Mouse (Mus musculus) hindbrain, embryonic 12.5 days (tissue): ENCODE measurements around the gene Tex2. TPM values are rescaled to one million over a fixed set of nuclear protein-coding genes. Genes with fewer than 3 reads are reported as not detected.

ENCODE experiments used
- ATAC-seq: fragments of 200-750 bp; cut with Nextera tagmentation; 2 replicates; pipeline ENCODE4 v1.8.0; 2017; ENCODE audit warnings: moderate TSS enrichment; ENCODE audit not compliant: low FRiP score
- H3K27ac ChIP-seq: fragments of 300-500 bp; sonication (generic); 2 replicates; pipeline ENCODE4 v1.5.1; 2016; ENCODE audit warnings: mild to moderate bottlenecking
- H3K27me3 ChIP-seq: fragments of 300-500 bp; sonication (generic); 2 replicates; pipeline ENCODE4 v1.6.1; 2016; ENCODE audit warnings: mild to moderate bottlenecking
- H3K36me3 ChIP-seq: fragments of 300-500 bp; sonication (generic); 2 replicates; pipeline ENCODE4 v1.6.1; 2016; ENCODE audit warnings: mild to moderate bottlenecking
- H3K4me1 ChIP-seq: fragments of 300-500 bp; sonication (generic); 2 replicates; pipeline ENCODE4 v1.6.1; 2016
- H3K4me2 ChIP-seq: fragments of 300-500 bp; sonication (generic); replicated peaks from 2 replicates; pipeline ENCODE4 v1.6.1; 2016; ENCODE audit warnings: mild to moderate bottlenecking
- H3K4me3 ChIP-seq: fragments of 300-500 bp; sonication (generic); 2 replicates; pipeline ENCODE4 v1.5.1; 2016; ENCODE audit warnings: mild to moderate bottlenecking
- H3K9ac ChIP-seq: fragments of 300-500 bp; sonication (generic); 2 replicates; pipeline ENCODE4 v1.6.1; 2016; ENCODE audit warnings: mild to moderate bottlenecking, moderate library complexity
- H3K9me3 ChIP-seq: fragments of 300-500 bp; sonication (generic); replicated peaks from 2 replicates; pipeline ENCODE4 v1.6.1; 2016; ENCODE audit warnings: mild to moderate bottlenecking
- WGBS: fragments of 180-500 bp; shearing (Covaris S2); methylation state at CpG from one replicate; pipeline ENCODE4 v1.1.7; 2016; 5-methylcytosine and 5-hydroxymethylcytosine counted together
- polyA plus RNA-seq: library from polyadenylated mRNA; unstranded; fragments of >200 nt; fragmentation: Nextera tagmentation; extraction: Ambion mirVana; gene quantifications from 2 replicates; pipeline ENCODE4 v1.2.1, GENCODE M21; 2016

Gene Tex2
- polyA plus RNA-seq, 1 experiment from 2014 or later: 13.3 TPM

DNA sequence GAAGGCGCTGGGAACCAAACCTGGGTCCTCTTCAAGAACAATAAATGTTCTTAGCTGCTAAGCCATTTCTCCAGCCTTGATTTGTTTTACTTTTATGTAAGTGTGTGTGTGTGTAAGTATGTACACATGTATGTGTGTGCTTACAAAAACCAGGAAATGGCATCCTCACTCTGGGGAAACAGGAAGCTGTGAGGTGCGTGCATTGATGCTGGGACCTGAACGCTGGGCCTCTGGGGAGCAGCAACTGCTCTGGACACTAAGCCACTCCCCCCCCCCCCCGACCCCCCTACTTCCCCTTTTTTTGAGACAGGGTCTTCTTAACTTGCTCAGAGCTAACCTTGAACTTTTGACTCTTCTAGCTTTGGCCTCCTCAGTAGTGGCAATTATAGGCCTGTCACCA is 62.8 kb downstream of the Tex2 start:
- H3K36me3 ChIP-seq: peaks cover 4% of the 10 kb centered on the region; the same call in 1 of the 2 replicates
- no peaks in the 10 kb centered on the region for H3K9me3 ChIP-seq
- H3K4me1 ChIP-seq: no peaks in the 10 kb centered on the region
- no peak overlapping the region for H3K9ac ChIP-seq
- 95% methylated on average over 3 of the region's 4 CpGs for WGBS
- no peak overlapping the region for H3K4me2 ChIP-seq
- H3K27ac ChIP-seq: no peak overlapping the region
- no peak overlapping the region for H3K4me3 ChIP-seq
- no peak for ATAC-seq
- H3K27me3 ChIP-seq: no peaks in the 10 kb centered on the region

DNA sequence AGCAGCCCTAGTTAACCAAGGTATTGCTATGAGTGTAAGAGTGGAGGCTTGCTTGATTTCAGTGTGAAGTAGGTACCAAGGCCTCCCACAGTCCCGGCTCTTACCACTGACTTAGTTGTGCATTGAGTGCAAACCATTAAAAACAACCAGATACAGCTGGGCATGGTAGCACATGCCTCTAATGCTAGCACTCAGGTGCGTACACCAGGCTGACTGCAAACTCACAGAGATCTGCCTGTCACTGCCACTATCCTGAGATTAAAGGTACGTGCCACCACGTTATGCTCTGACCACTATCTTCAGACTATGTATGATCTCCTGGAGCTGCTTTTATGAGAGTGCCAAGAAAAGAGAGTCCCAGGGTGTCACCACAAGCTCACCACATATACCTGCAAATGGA is 67.1 kb downstream of the Tex2 start:
- 96% methylated on average over 4 of the region's 4 CpGs for WGBS
- no peaks in the 10 kb centered on the region for H3K4me1 ChIP-seq
- H3K36me3 ChIP-seq: peaks cover 21% of the 10 kb centered on the region
- H3K9me3 ChIP-seq: no peaks in the 10 kb centered on the region
- no peaks in the 10 kb centered on the region for H3K27me3 ChIP-seq
- H3K9ac ChIP-seq: no peak overlapping the region
- no peak for ATAC-seq
- H3K4me2 ChIP-seq: no peak overlapping the region
- H3K4me3 ChIP-seq: no peak overlapping the region
- no peak overlapping the region for H3K27ac ChIP-seq

- 93% methylated on average over 9 of the region's 9 CpGs for WGBS
- H3K4me3 ChIP-seq: no peak overlapping the region
- no peaks in the 10 kb centered on the region for H3K4me1 ChIP-seq
- no peak for ATAC-seq
- H3K27me3 ChIP-seq: no peaks in the 10 kb centered on the region
- no peak overlapping the region for H3K9ac ChIP-seq
- peaks cover 21% of the 10 kb centered on the region for H3K36me3 ChIP-seq
- H3K27ac ChIP-seq: no peak overlapping the region
- no peak overlapping the region for H3K4me2 ChIP-seq
- H3K9me3 ChIP-seq: no peaks in the 10 kb centered on the region
Observed at GRCm38 (mm10) chr11:106544916-106545315, 68.3 kb downstream of the Tex2 start.

- no peak overlapping the region for H3K27ac ChIP-seq
- ATAC-seq: no peak
- H3K9me3 ChIP-seq: no peaks in the 10 kb centered on the region
- no peak overlapping the region for H3K9ac ChIP-seq
- WGBS: 89% methylated on average over 11 of the region's 11 CpGs
- peaks cover 21% of the 10 kb centered on the region for H3K36me3 ChIP-seq
- no peak overlapping the region for H3K4me2 ChIP-seq
- no peak overlapping the region for H3K4me3 ChIP-seq
- H3K4me1 ChIP-seq: no peaks in the 10 kb centered on the region
- no peaks in the 10 kb centered on the region for H3K27me3 ChIP-seq
Observed at GRCm38 (mm10) chr11:106544133-106544532, 69.1 kb downstream of the Tex2 start.

GRCm38 (mm10) chr11:106543006-106543405 is 70.2 kb downstream of the Tex2 start:
- ATAC-seq: no peak
- Histone ChIP-seq H3K9me3 (no peaks in the 10 kb centered on the region), H3K4me3 (no peak overlapping the region), H3K27me3 (no peaks in the 10 kb centered on the region), H3K4me2 (no peak overlapping the region), H3K9ac (no peak overlapping the region), H3K27ac (no peak overlapping the region), H3K36me3 (peaks cover 18% of the 10 kb centered on the region), H3K4me1 (no peaks in the 10 kb centered on the region)
- WGBS: 79% methylated on average over 13 of the region's 13 CpGs

GRCm38 (mm10) chr11:106542385-106542784 is 70.8 kb downstream of the Tex2 start:
- no peak overlapping the region for H3K27ac ChIP-seq
- no peaks in the 10 kb centered on the region for H3K9me3 ChIP-seq
- H3K4me3 ChIP-seq: no peak overlapping the region
- H3K4me2 ChIP-seq: no peak overlapping the region
- ATAC-seq: no peak
- H3K27me3 ChIP-seq: no peaks in the 10 kb centered on the region
- no peaks in the 10 kb centered on the region for H3K4me1 ChIP-seq
- H3K9ac ChIP-seq: no peak overlapping the region
- H3K36me3 ChIP-seq: peaks cover 17% of the 10 kb centered on the region

GRCm38 (mm10) chr11:106540506-106541268 is 72.5 kb downstream of the Tex2 start:
- Histone ChIP-seq H3K27me3 (no peaks in the 10 kb centered on the region), H3K36me3 (peaks cover 17% of the 10 kb centered on the region), H3K4me2 (no peak overlapping the region), H3K9me3 (no peaks in the 10 kb centered on the region), H3K27ac (no peak overlapping the region), H3K9ac (no peak overlapping the region), H3K4me1 (0 out of 2 replicates have a peak, but pooled peaks cover 3% of the 10 kb centered on the region), H3K4me3 (no peak overlapping the region)
- ATAC-seq: no peak
- WGBS: 76% methylated on average over 13 of the region's 13 CpGs

DNA sequence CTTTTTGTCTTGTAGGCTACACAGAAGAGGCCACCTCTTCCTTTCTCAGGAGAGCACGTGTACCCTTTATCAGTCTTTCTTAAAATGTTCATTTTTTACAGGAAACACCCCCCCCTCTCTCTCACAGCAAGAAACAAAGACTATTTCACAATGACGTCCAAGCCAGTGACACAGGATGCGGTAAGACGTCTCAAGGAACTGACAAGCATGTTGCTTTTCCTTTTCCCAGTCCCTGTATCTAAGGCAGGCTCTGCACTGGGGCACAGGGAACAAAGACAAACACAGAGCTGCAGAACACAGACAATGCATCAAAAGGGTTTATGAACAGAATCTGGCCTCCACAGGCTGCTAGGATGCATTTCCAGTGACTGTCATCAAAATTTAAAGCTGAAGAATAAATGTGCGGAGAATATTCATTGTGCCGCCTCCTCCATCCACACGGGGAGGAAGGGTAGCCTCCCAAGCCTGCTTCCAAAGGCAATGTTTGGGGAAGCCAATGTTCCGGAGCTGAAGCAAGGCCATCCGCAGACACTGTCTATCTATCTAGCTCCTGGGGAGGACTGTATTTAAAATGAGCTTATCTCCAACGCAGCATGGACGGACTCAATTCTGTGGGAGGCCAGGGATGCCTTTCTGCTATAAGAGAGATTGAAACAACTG is 76.8 kb downstream of the Tex2 start:
- ATAC-seq: no peak
- WGBS: 64% methylated on average over 11 of the region's 11 CpGs
- no peak overlapping the region for H3K9ac ChIP-seq
- H3K27me3 ChIP-seq: no peaks in the 10 kb centered on the region
- H3K4me2 ChIP-seq: no peak overlapping the region
- no peak overlapping the region for H3K4me3 ChIP-seq
- peaks cover 4% of the 10 kb centered on the region; the same call in 1 of the 2 replicates for H3K36me3 ChIP-seq
- no peaks in the 10 kb centered on the region for H3K9me3 ChIP-seq
- peaks cover 11% of the 10 kb centered on the region for H3K4me1 ChIP-seq
- H3K27ac ChIP-seq: peak overlapping the region; percentile 44; the same call in 1 of the 2 replicates

- Histone ChIP-seq H3K9me3 (no peaks in the 10 kb centered on the region), H3K27me3 (no peaks in the 10 kb centered on the region), H3K36me3 (peaks cover 4% of the 10 kb centered on the region; the same call in 1 of the 2 replicates), H3K4me3 (no peak overlapping the region), H3K4me1 (peaks cover 11% of the 10 kb centered on the region), H3K9ac (no peak overlapping the region), H3K27ac (no peak overlapping the region), H3K4me2 (no peak overlapping the region)
- ATAC-seq: no peak
- WGBS: 87% methylated on average over 9 of the region's 9 CpGs
Observed at GRCm38 (mm10) chr11:106535660-106536252, 77.5 kb downstream of the Tex2 start.

DNA sequence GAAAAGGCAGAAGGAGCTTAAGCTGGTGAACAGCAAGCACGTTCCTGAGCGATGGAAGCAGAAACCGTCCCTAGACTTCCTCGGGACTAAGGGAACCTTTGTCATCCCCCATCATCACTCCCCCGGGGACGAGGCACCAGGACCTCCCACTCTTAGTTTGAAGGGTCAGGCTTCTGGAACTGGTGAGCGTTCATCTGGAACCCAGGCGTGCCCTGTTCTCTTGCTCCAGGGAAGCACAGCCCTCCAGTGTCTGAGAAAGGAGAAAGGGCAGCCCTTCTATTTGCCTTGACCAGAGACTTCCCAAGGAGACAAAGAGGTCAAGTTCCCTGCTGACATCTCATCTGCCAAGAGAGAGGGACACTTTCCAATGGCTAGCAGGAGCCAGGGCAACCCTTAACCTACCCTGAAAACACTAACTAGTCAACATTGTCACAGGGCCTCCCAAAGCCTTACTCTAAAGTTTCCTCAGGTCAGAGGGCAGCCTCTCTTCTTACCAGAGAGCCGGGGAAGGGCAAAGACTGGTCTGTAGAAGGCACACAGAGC is 80.9 kb downstream of the Tex2 start:
- H3K4me3 ChIP-seq: no peak overlapping the region
- peaks cover 11% of the 10 kb centered on the region for H3K4me1 ChIP-seq
- no peak overlapping the region for H3K9ac ChIP-seq
- peaks cover 4% of the 10 kb centered on the region; the same call in 1 of the 2 replicates for H3K36me3 ChIP-seq
- no peaks in the 10 kb centered on the region for H3K9me3 ChIP-seq
- ATAC-seq: no peak
- no peaks in the 10 kb centered on the region for H3K27me3 ChIP-seq
- no peak overlapping the region for H3K27ac ChIP-seq
- 46% methylated on average over 9 of the region's 9 CpGs for WGBS
- H3K4me2 ChIP-seq: no peak overlapping the region

DNA sequence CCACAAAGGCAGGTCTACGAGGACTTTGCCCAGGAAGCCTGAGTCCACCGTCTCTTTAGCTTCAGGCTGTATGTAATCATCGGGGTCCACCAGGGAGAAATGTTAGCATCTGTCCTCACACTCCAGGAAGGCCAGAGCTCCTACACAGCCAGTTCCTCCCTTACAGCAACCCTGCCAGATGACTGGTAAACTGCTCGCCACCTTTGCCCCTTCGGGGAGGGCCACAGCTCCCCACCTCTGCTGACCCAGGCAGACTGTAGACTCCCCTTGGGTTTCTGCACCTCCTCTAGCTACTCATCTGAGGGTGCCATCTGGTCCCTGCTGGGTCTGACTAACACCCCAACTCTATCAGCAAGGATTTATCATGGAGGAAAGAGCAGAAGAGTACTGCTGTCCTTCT is 83.4 kb downstream of the Tex2 start:
- Histone ChIP-seq H3K4me2 (no peak overlapping the region), H3K4me3 (no peak overlapping the region), H3K36me3 (peaks cover 4% of the 10 kb centered on the region; the same call in 1 of the 2 replicates), H3K9ac (no peak overlapping the region), H3K27ac (no peak overlapping the region), H3K4me1 (peaks cover 8% of the 10 kb centered on the region), H3K9me3 (no peaks in the 10 kb centered on the region), H3K27me3 (no peaks in the 10 kb centered on the region)
- ATAC-seq: no peak
- 79% methylated on average over 5 of the region's 5 CpGs for WGBS

- 74% methylated on average over 4 of the region's 4 CpGs for WGBS
- no peak overlapping the region for H3K4me2 ChIP-seq
- H3K27ac ChIP-seq: no peak overlapping the region
- H3K9ac ChIP-seq: no peak overlapping the region
- H3K4me3 ChIP-seq: no peak overlapping the region
- no peaks in the 10 kb centered on the region for H3K9me3 ChIP-seq
- peaks cover 4% of the 10 kb centered on the region; the same call in 1 of the 2 replicates for H3K36me3 ChIP-seq
- H3K4me1 ChIP-seq: peaks cover 3% of the 10 kb centered on the region
- no peaks in the 10 kb centered on the region for H3K27me3 ChIP-seq
- no peak for ATAC-seq
Observed at GRCm38 (mm10) chr11:106529113-106529512, 84.1 kb downstream of the Tex2 start.
